Mouse (Mus musculus): ENCODE data around the gene Uvssa.
"Not testable (repeated sequence)": the region's sequence is repeated elsewhere in the genome, so short reads cannot be mapped to it uniquely, and the experiment has no call there.

The Uvssa gene

GRCm38 (mm10) chr5:33378302-33378854 is at the start of gene Uvssa:
Gene Uvssa, plus strand, starts transcription at chr5:33378549.
- DNase-seq (ENCODE audit: extremely low spot score, low spot score) = peak; percentile 100

DNA sequence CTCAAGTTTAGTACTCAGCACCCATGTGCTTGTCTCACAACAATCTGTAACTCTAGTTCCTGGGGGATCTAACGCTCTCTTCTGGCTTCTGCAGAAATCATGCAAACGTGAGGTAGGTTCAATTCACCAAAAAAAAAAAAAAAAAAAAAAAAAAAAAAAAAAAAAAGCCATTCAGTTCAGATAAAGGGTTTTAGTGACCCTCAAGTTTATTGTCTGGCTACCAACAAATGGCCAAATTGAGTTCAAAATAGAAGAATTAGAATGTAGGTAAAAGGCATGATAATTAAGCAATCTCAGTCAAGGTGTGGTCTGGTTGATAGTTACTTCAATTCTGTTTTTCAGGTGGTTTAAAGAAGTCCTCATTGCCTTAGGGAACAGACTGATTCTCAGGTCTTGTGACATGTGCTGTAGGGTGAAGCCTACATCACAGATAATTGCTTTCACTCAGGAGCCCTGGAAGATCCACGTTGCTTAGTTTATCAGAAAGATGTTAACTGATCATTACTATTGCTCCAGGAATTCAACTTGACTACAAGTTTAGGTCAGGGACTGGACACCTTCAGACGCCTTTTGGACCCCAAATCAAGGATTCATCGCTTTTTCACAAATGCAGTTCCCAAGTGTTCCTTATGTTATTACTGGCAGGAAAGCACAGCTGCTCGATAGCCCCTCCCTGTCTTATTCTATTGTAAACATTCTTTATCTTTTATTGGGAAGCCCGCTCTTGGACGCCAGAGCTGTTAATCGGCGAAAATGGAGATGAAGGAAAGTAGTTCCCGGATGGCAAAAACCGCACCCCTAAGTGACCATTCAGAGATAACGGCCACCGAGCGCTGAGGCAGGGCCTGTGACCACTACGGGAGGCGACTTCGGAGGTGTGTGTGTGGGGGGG is 43.7 kb upstream of the Uvssa start:
- DNase-seq (ENCODE audit: extremely low spot score, low spot score) = no peak

- DNase-seq (ENCODE audit: extremely low spot score, low spot score) = peak; percentile 93
Measured at GRCm38 (mm10) chr5:33335273-33335976, 42.9 kb upstream of the Uvssa start, which contains the start of gene Maea. Gene Maea, plus strand, starts transcription at chr5:33335509.

- no peak for DNase-seq (ENCODE audit: extremely low spot score, low spot score)
Measured at GRCm38 (mm10) chr5:33335977-33336360, 42.4 kb upstream of the Uvssa start.

- DNase-seq (ENCODE audit: extremely low spot score, low spot score) = no peak
Measured at GRCm38 (mm10) chr5:33337206-33337605, 41.1 kb upstream of the Uvssa start.

GRCm38 (mm10) chr5:33341165-33341564 is 37.2 kb upstream of the Uvssa start:
- no peak for DNase-seq (ENCODE audit: extremely low spot score, low spot score)

DNA sequence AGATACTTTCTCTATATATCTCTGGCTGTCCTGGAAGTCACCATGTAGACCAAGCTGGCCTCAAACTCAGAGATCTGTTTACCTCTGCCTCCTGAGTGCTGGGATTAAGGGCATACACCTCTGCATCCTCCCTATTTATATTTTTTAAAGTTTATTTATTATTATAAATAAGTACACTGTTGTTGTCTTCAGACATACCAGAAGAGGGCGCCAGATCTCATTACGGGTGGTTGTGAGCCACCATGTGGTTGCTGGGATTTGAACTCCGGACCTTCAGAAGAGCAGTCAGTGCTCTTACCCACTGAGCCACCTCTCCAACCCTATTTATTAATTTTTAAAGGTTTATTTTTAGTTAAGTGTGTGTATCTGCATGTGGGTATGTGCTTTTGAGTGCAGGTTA is 36.1 kb upstream of the Uvssa start:
- DNase-seq (ENCODE audit: extremely low spot score, low spot score) = not testable (repeated sequence)

GRCm38 (mm10) chr5:33342821-33343220 is 35.5 kb upstream of the Uvssa start:
- no peak for DNase-seq (ENCODE audit: extremely low spot score, low spot score)

DNA sequence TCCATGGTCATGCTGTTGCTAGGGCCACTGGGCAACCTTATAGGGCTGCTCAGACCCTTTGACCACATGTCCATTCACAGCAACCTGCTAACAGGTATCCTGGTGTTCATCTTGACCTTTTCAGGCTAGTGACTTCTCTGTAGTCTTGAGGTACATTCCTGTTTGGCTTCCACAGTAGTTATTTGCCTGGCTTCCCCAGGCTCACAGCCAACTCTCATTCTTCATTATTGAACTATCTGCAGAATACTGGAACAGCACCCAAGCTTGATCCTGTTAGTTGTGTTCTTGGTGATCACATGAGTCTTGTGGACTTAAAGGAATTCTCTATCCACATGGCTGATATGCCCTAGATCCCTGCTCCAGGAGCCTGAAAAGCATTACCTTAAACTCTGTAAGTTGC is 34.8 kb upstream of the Uvssa start:
- DNase-seq (ENCODE audit: extremely low spot score, low spot score) = no peak

DNA sequence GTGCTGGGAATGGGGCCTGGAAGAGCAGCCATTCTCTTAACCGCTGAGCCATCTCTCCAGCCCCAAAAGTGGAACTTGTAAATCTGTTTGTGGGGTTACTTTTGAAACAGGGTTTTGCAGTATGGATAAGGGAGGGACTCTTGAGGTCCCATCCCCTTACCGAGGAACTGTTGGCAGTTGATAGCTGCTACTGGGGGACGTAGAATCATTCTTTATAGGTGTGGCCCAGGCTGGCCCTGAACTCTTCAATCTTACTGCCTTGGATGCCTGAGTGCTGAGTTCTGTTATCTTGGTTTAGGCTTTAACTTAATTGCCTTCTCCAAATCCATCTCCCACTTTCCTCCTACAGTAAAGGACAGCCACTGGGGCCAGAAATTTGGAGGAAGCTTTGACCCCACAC is 34.3 kb upstream of the Uvssa start:
- DNase-seq (ENCODE audit: extremely low spot score, low spot score) = no peak

DNA sequence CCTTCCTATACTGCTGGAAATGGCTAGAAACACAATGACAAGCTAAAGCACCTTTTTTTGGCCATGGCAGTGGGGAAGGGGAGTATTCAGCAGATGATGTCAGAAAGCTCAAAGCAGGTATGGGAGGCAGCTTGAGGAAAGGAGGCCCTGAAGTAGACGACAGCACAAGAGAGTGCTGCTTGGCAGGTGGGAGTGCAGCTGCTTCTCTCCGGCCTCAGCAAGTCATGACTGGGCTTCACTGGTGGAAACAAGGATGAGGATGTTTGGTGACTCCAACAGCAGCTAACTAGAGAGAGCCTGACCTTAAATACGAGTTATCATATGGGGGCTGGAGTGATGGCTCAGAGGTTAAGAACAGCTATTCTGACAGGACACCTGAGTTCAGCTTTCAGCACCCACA is 30.7 kb upstream of the Uvssa start:
- DNase-seq (ENCODE audit: extremely low spot score, low spot score) = no peak

- no peak for DNase-seq (ENCODE audit: extremely low spot score, low spot score)
Measured at GRCm38 (mm10) chr5:33349205-33349604, 29.1 kb upstream of the Uvssa start.

DNA sequence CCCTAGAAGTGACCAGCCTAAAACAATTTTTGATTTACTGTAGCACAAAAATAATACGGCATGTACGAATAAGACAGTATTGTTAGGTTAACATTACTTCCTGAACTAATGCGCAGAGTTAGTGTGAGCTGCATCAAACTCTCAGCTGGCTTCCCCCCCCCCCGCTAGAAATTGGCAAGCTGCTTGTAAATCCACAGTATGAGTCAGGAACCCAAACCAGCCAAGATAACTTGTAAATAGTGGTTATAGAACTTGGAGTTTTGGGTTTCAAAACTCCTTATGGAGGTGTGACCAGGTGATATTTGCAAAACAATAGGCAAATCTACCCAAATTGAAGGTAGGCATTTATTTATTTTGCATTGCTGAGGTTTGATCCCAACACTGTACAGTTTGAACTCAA is 28.6 kb upstream of the Uvssa start:
- DNase-seq (ENCODE audit: extremely low spot score, low spot score) = no peak

DNA sequence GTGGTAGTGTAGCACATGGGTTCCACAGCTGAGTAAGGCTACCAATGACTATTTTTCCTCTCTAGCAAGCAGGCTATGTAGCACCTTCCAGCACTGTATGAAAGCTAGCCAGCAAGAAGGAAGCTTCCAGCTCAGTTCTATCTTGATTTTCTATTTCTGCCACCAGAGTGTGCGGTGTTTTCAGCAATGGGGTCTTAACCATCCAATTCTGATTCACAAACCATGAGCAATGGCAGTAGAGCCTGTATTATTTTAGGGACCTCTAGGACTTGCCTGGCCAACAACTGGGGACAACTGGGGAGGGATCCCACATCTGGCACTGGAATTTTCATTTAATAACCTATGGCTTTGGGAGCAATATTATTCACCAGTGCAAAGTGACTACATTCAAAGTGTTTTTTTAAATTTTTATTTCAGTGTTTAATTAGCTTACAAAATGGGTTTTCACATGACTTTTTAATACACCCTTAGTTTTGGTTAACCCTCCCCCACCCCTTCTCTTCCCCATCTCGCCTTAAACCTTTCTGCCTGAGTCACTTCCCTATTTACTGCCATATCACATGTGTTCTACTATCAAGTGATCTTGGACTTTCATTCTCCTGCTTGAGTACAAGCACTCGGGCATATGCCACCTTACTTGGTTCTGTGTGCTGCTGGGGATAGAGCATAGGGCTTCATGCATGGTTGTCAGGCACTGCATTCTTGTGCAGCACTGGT is 26.6 kb upstream of the Uvssa start:
- DNase-seq (ENCODE audit: extremely low spot score, low spot score) = no peak

- DNase-seq (ENCODE audit: extremely low spot score, low spot score) = no peak
Measured at GRCm38 (mm10) chr5:33352273-33352645, 26.1 kb upstream of the Uvssa start.

GRCm38 (mm10) chr5:33353011-33353410 is 25.3 kb upstream of the Uvssa start:
- DNase-seq (ENCODE audit: extremely low spot score, low spot score) = no peak

DNA sequence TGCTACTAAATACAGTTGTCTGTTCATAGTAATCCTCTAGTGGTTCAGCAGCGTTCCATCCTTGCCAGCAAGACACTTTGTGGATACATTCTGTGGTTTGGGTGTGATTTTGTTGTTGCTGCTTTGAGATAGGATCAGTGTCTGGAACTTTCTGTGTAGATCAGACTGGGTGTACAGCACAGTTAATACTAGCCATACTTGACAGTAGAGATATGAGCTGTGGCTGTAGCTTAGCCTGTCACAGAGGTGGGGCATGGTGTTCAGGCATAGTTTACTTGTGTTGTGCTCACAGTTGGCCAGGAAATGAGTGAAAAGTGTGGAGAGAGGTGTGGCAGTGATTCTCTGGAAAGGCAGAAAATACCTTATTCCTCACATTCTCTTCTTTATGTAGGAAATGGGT is 20.9 kb upstream of the Uvssa start:
- DNase-seq (ENCODE audit: extremely low spot score, low spot score) = no peak

DNA sequence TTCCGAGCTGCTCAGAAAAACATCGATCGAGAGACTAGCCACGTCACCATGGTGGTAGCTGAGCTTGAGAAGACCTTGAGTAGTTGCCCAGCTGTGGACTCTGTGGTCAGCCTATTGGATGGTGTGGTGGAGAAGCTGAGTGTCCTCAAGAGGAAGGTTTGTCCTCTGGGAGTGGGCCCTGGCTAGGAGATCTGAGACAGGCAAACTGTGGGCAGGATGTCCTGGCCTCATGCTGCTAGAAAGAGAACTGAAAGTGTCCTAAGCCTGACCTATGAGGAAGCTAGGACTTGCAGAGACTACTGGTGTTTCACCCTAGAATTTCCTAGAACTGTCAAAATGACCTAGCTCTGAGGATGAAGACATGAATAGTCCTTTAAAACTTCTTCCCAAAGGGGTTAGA is 19.9 kb upstream of the Uvssa start:
- no peak for DNase-seq (ENCODE audit: extremely low spot score, low spot score)

- DNase-seq (ENCODE audit: extremely low spot score, low spot score) = no peak
Measured at GRCm38 (mm10) chr5:33363263-33363662, 15.1 kb upstream of the Uvssa start.

DNA sequence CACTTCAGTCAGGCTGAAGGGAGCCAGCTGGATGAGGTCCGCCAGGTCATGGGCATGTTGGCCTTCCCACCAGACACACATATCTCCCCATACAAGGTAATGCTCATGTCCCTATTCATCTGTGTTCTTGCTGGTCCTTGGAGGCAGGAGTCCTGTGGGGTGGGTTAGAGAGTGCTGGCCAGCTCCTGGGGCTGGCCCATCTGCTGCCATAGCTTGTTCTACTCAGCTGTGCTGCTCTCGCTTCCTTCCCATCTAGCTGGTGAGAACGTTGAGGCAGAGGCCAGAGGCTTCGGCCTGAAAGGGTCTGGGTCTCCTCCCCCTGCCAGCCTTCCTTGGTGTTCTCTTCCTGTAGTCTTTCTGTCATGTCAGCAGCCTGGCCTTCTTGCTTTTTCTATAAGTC is 9.7 kb upstream of the Uvssa start:
- DNase-seq (ENCODE audit: extremely low spot score, low spot score) = no peak

DNA sequence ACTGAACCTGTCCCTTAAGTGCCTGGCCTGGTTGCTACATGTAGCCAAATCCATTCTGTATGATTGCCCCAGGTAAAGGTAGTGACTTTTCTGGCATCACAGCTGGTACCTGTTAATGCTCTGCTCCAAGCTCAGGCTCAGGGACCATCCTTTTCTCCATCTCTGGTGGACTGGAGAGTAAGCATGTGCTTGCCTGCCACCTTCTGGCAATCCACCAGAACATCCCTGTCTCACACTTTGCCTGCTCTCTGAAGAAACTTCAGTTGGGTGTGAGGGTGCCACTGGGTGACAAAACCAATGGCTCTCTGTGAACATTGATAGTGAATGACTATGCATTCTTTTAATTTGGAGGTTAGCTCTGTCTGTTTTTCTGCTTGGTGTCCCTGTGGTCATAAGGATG is 7.2 kb upstream of the Uvssa start:
- no peak for DNase-seq (ENCODE audit: extremely low spot score, low spot score)

DNA sequence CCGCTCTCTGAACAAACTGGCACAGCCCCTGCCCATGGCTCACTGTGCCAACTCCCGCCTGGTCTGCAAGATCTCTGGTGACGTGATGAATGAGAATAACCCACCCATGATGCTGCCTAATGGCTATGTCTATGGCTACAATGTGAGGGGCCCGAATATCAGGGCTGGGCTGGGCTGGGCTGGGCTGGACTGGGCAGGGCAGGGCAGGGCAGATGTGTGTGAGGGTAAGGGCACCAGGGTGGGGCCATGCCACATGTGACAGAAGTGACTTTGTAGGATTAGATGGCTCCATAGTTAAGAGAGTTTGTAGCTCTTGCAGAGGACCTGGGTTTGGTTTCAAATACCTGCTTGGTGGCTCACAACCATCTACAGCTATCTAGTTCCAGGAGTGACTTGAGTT is 6.7 kb upstream of the Uvssa start:
- DNase-seq (ENCODE audit: extremely low spot score, low spot score) = no peak

Data from neural tube, embryonic 10.5 days (tissue).